Mouse (Mus musculus): ENCODE results near the gene Fkbp14.

Fkbp14 gene

GRCm38 (mm10) chr6:54587683-54588082 lies 9.4 kb downstream of the Fkbp14 start:
- DNase-seq = no peak

GRCm38 (mm10) chr6:54586911-54587310 lies 10.2 kb downstream of the Fkbp14 start:
- DNase-seq = no peak

- peak; percentile 84 for DNase-seq
These were observed 10.9 kb downstream of the Fkbp14 start for GRCm38 (mm10) chr6:54586175-54586574.

- no peak for DNase-seq
These were observed 23.7 kb downstream of the Fkbp14 start for GRCm38 (mm10) chr6:54573218-54573955.

GRCm38 (mm10) chr6:54569776-54570175 lies 27.3 kb downstream of the Fkbp14 start:
- DNase-seq = no peak

GRCm38 (mm10) chr6:54566546-54566919 lies 30.6 kb downstream of the Fkbp14 start:
- DNase-seq = no peak

- peak; percentile 63 for DNase-seq
These were observed 31.2 kb downstream of the Fkbp14 start, which contains the start of gene Scrn1 for GRCm38 (mm10) chr6:54565665-54566545. Gene Scrn1, minus strand, starts transcription at chr6:54566489.

- no peak for DNase-seq
These were observed 32.1 kb downstream of the Fkbp14 start for GRCm38 (mm10) chr6:54565012-54565411.

- DNase-seq = no peak
These were observed 32.6 kb downstream of the Fkbp14 start for GRCm38 (mm10) chr6:54564506-54564991.

- DNase-seq = no peak
These were observed 33.5 kb downstream of the Fkbp14 start for GRCm38 (mm10) chr6:54563561-54563960.

GRCm38 (mm10) chr6:54562018-54562809 lies 34.9 kb downstream of the Fkbp14 start:
- DNase-seq = no peak

GRCm38 (mm10) chr6:54558466-54558865 lies 38.6 kb downstream of the Fkbp14 start:
- no peak for DNase-seq

- DNase-seq = no peak
These were observed 39.4 kb downstream of the Fkbp14 start for GRCm38 (mm10) chr6:54557671-54558070.

- peak; percentile 71 for DNase-seq
These were observed 41.3 kb downstream of the Fkbp14 start for GRCm38 (mm10) chr6:54555816-54556215.

- DNase-seq = no peak
These were observed 42.6 kb downstream of the Fkbp14 start for GRCm38 (mm10) chr6:54554341-54555110.

- peak; percentile 39 for DNase-seq
These were observed 43.5 kb downstream of the Fkbp14 start for GRCm38 (mm10) chr6:54553632-54554031.

- DNase-seq = no peak
These were observed 44.2 kb downstream of the Fkbp14 start for GRCm38 (mm10) chr6:54552721-54553413.

- no peak for DNase-seq
These were observed 46.2 kb downstream of the Fkbp14 start for GRCm38 (mm10) chr6:54550801-54551323.

- no peak for DNase-seq
These were observed 47.8 kb downstream of the Fkbp14 start for GRCm38 (mm10) chr6:54549311-54549710.

- DNase-seq = peak; percentile 66
These were observed 48.6 kb downstream of the Fkbp14 start for GRCm38 (mm10) chr6:54548314-54549019.
